Mouse (Mus musculus) inflammation-experienced regulatory T-cells, adult 16 weeks (primary cell): ENCODE data around the gene Ube2z. TPM values are rescaled to one million over a fixed set of nuclear protein-coding genes. Genes with fewer than 3 reads are reported as not detected.

Experiments
- polyA plus RNA-seq: library from polyadenylated mRNA; unstranded; fragments of 100-300 nt; shearing (Covaris generic); gene quantifications from one replicate; pipeline ENCODE4 v1.2.1, GENCODE M21; 2017

Ube2z gene
- polyA plus RNA-seq: 10.2 TPM

DNA sequence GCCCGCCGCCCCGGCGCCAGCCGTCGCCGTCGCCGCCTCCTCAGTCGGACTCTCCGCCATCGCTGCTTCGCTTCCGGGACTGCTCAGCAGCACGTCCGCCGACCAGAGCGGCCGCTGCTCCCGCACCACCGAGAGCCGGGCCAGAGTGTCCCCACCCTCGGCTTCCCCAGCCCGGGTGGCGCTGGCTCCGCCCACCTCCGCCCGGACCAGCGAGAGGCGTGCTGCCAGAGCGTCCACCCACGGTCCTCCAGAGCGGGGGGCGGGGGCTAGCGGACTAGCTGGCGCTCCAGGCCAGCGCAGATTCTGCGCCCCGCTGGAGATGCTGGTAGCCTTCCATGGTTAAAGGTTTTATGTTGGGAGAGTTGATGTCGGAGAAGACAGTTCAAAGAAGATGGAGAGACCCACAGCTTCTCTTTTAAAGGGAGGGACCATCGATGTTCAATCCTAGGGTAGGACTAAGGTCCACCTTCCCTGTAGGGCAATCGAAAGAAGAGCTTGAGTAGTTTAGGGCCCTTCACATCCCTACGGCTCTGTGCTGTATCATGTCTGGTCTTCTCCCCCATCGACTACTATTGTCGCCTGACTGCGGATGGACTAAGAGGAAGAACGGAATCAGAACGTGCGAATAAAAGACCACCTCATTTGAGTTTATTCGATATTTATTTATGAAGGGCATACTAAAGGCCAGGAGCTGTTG lies at the start of gene Ube2z:
Gene Ube2z, minus strand, starts transcription at position 174 of the 697 bp plus-strand sequence.

DNA sequence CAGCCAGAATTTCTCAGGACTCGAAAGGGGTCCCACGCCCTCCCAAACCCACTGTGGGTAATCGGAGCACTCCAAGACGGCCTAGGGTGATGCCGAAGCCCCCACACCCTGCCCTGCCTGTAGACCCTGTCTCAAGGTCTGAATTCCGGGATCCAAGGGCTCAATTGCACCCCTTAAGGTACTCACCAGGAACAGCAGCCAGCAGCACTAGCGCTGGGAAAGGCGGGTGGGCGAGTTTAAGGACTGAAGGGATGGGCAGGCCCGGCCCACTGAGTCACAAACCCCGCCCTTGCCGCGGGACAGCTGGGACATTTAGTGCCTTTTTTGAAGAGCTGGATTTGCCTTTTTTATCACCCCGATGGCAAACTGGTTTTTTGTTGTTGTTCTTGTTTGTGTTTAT lies 46.6 kb upstream of the Ube2z start, which contains the start of gene Calcoco2:
Gene Calcoco2, minus strand, starts transcription at position 214 of the 400 bp plus-strand sequence.

DNA sequence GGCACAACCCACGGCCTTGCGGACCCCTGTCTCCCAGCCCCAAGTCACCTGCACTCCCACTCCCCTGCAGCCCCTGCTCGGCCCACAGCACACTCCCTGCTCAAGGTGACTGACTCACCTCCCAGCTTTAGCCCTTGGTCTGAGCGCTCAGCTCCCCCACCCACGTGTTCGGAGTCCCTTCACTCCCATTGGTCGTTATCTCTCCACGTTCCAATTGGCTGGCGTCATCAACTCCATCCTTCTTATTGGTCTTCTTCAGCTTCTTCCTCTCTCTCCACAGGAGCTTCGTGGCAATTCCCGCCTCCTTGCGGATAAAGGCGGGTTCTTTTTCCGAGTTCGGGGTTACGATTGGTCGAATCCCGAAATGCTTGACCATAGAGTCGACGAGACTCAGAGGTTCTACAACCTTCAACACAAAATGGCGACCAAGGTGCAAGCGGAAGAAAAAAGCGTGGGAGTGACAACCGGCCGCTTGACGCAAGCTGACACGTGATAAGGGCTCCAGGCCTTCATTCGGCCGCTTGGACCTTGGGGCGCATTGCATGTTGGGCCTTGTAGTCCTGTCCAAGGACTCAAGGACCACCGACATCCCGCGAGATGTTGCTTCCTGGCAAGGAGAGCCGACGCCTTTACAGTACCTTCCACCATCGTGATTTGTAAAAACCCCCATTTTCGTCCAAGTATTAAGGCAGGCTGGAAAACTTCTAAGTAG lies 10.5 kb upstream of the Ube2z start, which contains the start of gene Atp5g1:
Gene Atp5g1, minus strand, starts transcription at position 162 of the 712 bp plus-strand sequence.

DNA sequence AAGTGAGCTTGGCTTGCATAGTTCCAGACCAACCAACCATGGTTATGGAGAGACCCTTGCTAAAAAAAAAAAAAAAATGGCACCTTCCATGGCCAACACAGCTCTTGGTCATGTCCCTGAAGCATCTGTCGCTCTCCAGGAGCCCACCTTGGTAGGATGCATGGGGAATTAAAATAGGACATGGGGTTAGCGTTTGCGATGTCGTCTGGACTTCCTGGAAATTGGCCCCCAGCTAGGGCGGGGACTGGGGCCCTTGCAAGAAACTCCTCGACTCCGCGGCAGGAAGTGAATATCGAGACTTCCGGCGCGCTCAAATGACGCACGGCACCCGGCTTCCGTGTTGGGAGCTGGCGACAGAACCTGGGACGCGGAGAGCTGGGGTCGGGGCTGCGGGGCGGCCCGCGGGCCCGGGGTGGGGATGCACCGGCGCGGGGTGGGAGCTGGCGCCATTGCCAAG lies 30.6 kb downstream of the Ube2z start, which contains the start of gene Snf8:
Gene Snf8, plus strand, starts transcription at position 290 of the 457 bp plus-strand sequence.

DNA sequence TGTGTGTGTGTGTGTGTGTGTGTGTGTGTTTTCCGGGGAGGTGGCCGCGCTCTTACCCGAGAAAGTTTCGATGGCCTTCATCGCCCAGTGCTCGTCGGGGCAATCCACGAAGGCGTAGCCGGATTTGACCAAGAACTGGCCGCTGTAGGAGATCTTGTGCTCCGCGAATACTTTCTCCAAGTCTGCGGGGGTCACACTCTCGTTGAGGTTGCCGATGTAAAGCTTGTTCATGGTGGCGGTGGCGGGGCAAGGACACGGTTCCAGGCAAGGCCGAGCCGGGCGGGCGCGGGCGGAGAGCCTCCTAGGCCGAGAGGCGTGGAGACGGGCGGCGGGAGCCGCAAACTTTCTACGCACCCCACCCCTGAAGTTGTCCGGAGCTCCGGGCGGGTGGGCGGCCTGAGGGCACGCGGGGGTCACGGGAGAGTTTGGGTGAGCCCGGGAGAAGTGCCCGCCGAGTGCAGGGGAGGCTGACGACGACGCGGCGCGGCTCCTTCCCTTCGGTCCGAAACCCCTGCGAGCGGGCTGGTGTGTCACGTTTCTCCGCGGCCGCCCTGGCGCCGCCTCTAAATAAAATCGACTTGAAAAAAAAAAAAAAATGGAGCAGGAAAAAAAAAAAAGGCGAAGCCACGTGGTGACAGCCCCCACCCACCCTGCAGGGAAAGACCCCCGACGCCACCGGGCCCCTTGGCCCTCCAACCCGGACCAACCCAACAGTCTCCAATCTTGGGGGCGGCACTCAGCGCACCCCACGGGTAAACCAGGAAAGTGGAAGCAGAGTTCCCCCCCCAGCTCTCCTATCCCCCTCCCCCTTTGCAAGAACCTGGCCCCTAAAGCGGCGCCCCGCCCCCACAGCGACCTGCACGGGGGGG lies 59.6 kb downstream of the Ube2z start, which contains the start of gene Igf2bp1:
Gene Igf2bp1, minus strand, starts transcription at position 538 of the 869 bp plus-strand sequence.

Other genes with a start within 250 kb of the Ube2z start
- gene Phospho1, start 240.9 kb downstream of the Ube2z start, polyA plus RNA-seq: not detected
- gene Gngt2, start 228.2 kb downstream of the Ube2z start, polyA plus RNA-seq: 47.1 TPM
- 75.8 TPM for gene Abi3, start 222.9 kb downstream of the Ube2z start, polyA plus RNA-seq
- not detected for gene B4galnt2, start 150.5 kb downstream of the Ube2z start, polyA plus RNA-seq
- gene Igf2bp1, start 59.4 kb downstream of the Ube2z start, polyA plus RNA-seq: not detected
- gene Gip, start 40.8 kb downstream of the Ube2z start, polyA plus RNA-seq: not detected
- 82.5 TPM for gene Snf8, start 30.5 kb downstream of the Ube2z start, polyA plus RNA-seq
- 380 TPM for gene Atp5g1, start 10.3 kb upstream of the Ube2z start, polyA plus RNA-seq
- not detected for gene Calcoco2, start 46.6 kb upstream of the Ube2z start, polyA plus RNA-seq
- gene Ttll6, start 68.4 kb upstream of the Ube2z start, polyA plus RNA-seq: not detected
- not detected for gene Hoxb13, start 128.9 kb upstream of the Ube2z start, polyA plus RNA-seq
- not detected for gene Hoxb9, start 206.1 kb upstream of the Ube2z start, polyA plus RNA-seq
- gene Hoxb8, start 216.5 kb upstream of the Ube2z start, polyA plus RNA-seq: not detected
- not detected for gene Hoxb7, start 221.2 kb upstream of the Ube2z start, polyA plus RNA-seq
- not detected for gene Hoxb6, start 227.1 kb upstream of the Ube2z start, polyA plus RNA-seq
- gene Hoxb5, start 237.9 kb upstream of the Ube2z start, polyA plus RNA-seq: not detected